Mouse (Mus musculus) bone marrow, adult 2 months (tissue): Measurements from ENCODE around the gene Svep1.

Experiments used
- CTCF ChIP-seq: fragments of 200-500 bp; IDR thresholded peaks from 2 replicates; pipeline ENCODE4 v1.5.1; 2011; ENCODE audit warnings: low read length, control low read depth; ENCODE audit not compliant: control insufficient read depth, insufficient read depth
- POLR2A ChIP-seq: fragments of 200-500 bp; IDR thresholded peaks from 2 replicates; pipeline ENCODE4 v1.6.1; 2011; ENCODE audit warnings: low read depth, mild to moderate bottlenecking, control low read depth, low read length, borderline replicate concordance; ENCODE audit not compliant: control insufficient read depth

DNA sequence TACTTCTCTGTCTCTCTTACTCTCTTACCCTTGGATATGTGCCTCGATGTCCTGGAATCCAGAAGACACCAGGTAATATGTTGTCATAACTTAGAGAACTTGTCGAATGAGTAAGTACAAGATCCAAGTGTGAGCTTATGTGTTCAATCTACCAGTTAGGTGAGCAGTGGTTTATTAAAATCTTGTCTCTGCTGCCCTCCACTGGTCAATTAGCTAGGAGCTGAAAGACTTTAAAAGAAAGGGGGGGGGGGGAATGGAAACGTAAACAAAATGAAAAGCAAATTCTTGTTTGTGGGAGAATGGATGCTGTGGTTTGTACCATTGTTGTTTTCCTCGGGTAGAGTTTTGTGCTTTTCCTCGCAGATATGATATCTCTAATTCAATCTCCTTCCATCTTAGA lies 46.8 kb upstream of the Svep1 start:
- TF ChIP-seq CTCF (no peak), POLR2A (no peak)
